Mouse (Mus musculus): ENCODE results near the gene Fam166a. TPM values are rescaled to one million over a fixed set of nuclear protein-coding genes. Genes with fewer than 3 reads are reported as not detected.

Gene Fam166a
- polyA plus RNA-seq, 1 experiment from 2014 or later = 0.43 TPM

DNA sequence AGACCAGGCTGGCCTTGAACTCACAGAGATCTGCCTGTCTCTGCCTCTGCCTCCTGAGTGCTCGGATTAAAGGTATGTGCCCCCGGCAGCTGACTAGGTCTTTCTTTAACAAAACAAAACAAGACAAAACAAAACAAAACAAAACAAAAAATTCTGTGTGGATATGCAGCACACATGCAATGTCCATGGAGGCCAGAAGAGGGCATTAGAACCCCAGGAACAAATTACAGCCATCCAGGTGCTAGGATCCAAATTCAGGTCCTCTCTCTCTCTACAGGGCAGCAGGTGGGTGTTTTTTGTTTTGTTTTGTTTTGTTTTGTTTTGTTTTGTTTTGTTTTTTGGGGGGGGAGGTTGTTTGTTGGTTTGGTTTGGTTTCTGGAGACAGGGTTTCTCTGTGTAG is 40.3 kb downstream of the Fam166a start:
- no peak overlapping the region for H3K9ac ChIP-seq
- H3K4me3 ChIP-seq = no peak overlapping the region
- no peaks in the 10 kb centered on the region for H3K9me3 ChIP-seq
- H3K4me1 ChIP-seq = peaks cover 40% of the 10 kb centered on the region
- H3K4me2 ChIP-seq = no peak overlapping the region
- H3K27me3 ChIP-seq (replicated peaks) = peaks cover 2% of the 10 kb centered on the region; the same call in 1 of the 2 replicates
- H3K27ac ChIP-seq = no peak overlapping the region
- no peaks in the 10 kb centered on the region for H3K36me3 ChIP-seq (replicated peaks)
- no peak for ATAC-seq (replicated peaks)
- WGBS = 46% methylated on average over 2 of the region's 2 CpGs

DNA sequence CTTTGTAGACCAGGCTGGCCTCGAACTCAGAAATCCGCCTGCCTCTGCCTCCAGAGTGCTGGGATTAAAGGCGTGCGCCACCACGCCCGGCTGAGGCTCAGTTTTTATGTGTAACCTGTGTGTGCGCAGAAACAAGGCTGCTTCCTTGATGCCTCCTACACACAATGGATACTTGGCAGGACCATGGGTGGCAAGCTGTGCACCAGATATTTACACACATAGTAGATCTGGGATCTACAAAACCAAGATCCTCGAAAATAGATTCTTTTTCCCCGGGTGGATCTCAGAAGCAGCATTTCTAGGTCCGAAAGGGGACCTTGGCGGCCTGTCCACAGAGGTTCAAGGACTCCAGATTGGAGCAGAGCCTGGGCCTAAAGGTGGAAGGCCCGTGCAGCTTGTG is 43.3 kb downstream of the Fam166a start:
- H3K27me3 ChIP-seq (replicated peaks) = peaks cover 8% of the 10 kb centered on the region; the same call in 1 of the 2 replicates
- peak; percentile 2; the same call in 1 of the 2 replicates for ATAC-seq (replicated peaks)
- WGBS = 44% methylated on average over 12 of the region's 12 CpGs
- H3K4me3 ChIP-seq = peak overlapping the region; percentile 81
- H3K36me3 ChIP-seq (replicated peaks) = no peaks in the 10 kb centered on the region
- H3K9ac ChIP-seq = peak overlapping the region; percentile 47; the same call in 1 of the 2 replicates
- H3K27ac ChIP-seq = peak overlapping the region; percentile 80
- H3K9me3 ChIP-seq = no peaks in the 10 kb centered on the region
- peaks cover 50% of the 10 kb centered on the region for H3K4me1 ChIP-seq
- H3K4me2 ChIP-seq = peak overlapping the region; percentile 99

DNA sequence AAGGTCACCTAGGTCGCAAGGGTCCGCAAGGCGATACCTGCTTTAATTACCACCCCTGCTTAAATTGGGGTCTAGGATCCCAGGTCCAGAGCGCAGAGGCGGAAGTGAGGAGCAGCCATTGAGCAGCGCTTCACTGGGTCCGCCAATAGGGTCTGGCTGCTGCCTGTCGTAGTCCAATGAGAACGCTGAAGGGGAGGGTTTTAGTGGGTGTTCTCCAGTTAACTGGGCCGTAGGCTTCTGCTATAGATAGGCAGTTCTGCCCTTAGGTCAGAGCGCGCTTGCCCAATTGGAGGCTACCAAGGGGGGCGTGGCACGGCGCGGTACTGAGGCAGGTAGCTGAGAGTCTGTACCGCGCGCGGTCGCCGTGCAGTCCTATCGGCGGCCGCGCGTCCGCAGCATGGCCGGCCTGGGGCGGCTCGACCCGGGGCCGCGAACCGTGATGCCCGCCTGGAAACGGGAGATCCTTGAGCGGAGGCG is 43.8 kb downstream of the Fam166a start, which contains the start of gene Tprn:
TSS of gene Tprn (plus strand) at position 328 of the 477 bp plus-strand sequence.
- Histone ChIP-seq H3K4me3 (peak within 1 kb of the TSS; percentile 81), H3K27ac (peak within 1 kb of the TSS; percentile 80), H3K27me3 (replicated peaks) (peaks cover 8% of the 10 kb centered on the region; the same call in 1 of the 2 replicates), H3K9ac (peak within 1 kb of the TSS; percentile 71), H3K36me3 (replicated peaks) (no peaks in the 10 kb centered on the region), H3K9me3 (no peaks in the 10 kb centered on the region), H3K4me2 (peak within 1 kb of the TSS; percentile 99), H3K4me1 (peaks cover 51% of the 10 kb centered on the region)
- under 1% methylated on average over 39 of the region's 39 CpGs for WGBS
- peak; percentile 99 for ATAC-seq (replicated peaks)

DNA sequence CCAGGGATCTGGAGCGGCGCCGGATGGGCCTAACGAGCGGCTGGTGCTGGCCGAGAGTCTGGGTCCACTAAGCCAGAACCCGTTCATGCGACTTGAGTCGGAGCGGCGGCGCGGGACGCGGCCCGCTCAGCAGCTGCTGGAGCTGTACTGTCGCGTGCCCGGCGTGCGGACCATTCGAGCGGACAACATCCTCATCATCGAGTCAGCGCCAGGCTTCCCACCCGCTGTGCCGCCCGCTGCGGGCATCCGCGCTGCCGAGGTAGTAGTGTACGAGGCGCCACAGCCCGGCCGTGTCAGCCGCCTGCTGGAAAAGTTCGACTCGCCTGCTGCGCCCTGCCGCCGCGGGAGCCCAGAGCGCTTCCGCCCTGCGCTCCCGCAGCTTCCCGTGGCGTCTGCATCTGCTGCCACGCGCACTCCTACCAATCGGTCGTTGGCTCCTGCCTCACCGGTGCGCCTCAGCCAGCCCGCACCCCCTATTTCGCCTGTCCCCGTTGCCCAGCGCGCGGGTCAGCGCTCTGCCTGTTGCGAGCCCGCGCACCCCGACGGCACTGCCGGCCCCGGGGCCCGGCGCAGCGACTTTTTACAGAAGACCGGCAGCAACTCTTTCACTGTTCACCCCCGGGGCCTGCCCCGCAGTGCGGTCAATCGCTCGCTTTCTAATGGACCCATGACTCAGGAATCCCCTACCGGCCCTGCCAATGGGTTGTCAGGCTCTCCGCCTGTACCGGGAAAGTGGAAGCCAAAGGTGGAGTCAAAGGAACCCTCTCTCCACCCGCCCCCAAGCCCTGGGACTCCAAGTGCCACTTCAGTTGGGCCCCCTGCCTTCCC is 44.5 kb downstream of the Fam166a start:
- H3K27ac ChIP-seq = peak overlapping the region; percentile 80
- peaks cover 56% of the 10 kb centered on the region for H3K4me1 ChIP-seq
- peak overlapping the region; percentile 71 for H3K9ac ChIP-seq
- no peaks in the 10 kb centered on the region for H3K9me3 ChIP-seq
- H3K4me2 ChIP-seq = peak overlapping the region; percentile 99
- peaks cover 8% of the 10 kb centered on the region; the same call in 1 of the 2 replicates for H3K27me3 ChIP-seq (replicated peaks)
- under 1% methylated on average over 81 of the region's 82 CpGs for WGBS
- ATAC-seq (replicated peaks) = peak; percentile 13
- H3K4me3 ChIP-seq = peak overlapping the region; percentile 81
- H3K36me3 ChIP-seq (replicated peaks) = no peaks in the 10 kb centered on the region

DNA sequence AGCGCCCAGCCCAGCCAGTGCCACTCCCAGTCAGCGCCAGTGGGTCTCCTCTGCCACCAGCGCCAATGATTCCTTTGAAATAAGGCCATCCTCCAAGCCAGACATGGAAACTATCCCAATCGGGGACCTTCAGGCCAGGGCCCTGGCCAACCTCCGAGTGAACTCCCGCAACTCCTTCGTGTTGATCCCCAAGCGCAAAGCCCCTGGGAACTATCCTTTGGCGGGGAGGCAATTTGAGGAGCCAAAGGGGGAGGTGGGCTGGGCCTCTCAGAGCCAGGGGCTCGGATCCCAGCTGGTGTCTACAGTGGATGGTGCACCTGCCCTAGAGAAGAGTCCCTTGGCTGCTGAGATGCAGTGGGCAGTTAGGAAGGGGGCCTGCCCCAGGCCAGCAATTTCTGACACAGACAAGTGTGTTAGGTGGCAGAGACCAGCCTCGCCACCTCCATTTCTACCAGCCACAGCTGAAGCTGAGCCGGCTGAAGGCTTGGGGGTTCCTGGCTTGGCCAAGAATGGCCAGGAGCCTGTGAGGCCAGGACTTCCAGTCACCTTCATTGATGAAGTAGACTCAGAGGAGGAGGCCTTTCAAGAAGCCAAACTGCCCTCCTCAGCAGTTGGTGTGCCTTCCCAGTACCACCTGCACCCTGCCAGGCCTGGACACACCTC is 45.2 kb downstream of the Fam166a start:
- H3K27ac ChIP-seq = no peak overlapping the region
- WGBS = 22% methylated on average over 12 of the region's 12 CpGs
- H3K9me3 ChIP-seq = no peaks in the 10 kb centered on the region
- peaks cover 8% of the 10 kb centered on the region; the same call in 1 of the 2 replicates for H3K27me3 ChIP-seq (replicated peaks)
- H3K4me1 ChIP-seq = peaks cover 57% of the 10 kb centered on the region
- no peaks in the 10 kb centered on the region for H3K36me3 ChIP-seq (replicated peaks)
- ATAC-seq (replicated peaks) = no peak
- peak overlapping the region; percentile 99 for H3K4me2 ChIP-seq
- peak overlapping the region; percentile 81 for H3K4me3 ChIP-seq
- peak overlapping the region; percentile 71 for H3K9ac ChIP-seq

DNA sequence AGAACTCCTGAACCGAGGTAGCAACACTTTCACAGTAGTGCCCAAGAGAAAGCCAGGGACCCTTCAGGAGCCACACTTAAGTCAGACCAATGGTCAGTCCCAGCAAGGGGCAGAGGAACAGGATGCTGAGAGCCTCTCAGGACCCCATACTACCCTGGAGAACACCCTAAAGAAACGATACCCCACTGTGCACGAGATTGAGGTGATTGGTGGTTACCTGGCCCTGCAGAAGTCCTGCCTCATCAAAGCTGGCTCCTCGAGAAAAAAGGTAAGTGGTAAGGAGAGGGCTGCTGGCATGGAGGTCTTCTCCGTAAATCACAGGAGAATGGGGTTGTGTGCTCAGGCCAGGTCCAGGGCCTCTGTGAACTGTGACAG is 45.7 kb downstream of the Fam166a start:
- 79% methylated on average over 5 of the region's 5 CpGs for WGBS
- Histone ChIP-seq H3K27ac (no peak overlapping the region), H3K9me3 (no peaks in the 10 kb centered on the region), H3K4me3 (peak overlapping the region; percentile 81), H3K4me1 (peaks cover 57% of the 10 kb centered on the region), H3K9ac (peak overlapping the region; percentile 36; the same call in 1 of the 2 replicates), H3K4me2 (peak overlapping the region; percentile 99), H3K27me3 (replicated peaks) (peaks cover 8% of the 10 kb centered on the region; the same call in 1 of the 2 replicates), H3K36me3 (replicated peaks) (no peaks in the 10 kb centered on the region; the same call in 1 of the 2 replicates)
- no peak for ATAC-seq (replicated peaks)

DNA sequence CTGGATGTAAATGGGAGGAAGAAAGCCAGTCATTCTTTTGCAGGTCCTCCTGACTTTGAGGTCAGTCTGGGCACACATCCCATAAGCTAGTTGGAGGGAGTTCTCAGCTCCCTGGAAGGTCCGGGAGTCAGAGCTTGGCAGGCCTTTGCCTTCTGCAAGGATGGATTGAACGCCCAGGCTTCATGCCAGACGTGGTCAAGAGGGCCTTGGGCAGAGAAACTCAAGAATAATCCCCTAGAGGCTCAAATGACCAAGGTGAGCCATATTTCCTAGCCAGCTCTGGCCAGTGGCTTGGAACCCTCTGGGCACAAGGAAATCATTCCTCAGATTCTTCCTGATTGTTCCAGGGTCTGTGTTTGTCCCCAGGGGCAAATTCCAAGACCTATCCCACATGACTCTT is 46.3 kb downstream of the Fam166a start:
- Histone ChIP-seq H3K36me3 (replicated peaks) (peaks cover 5% of the 10 kb centered on the region), H3K4me1 (peaks cover 57% of the 10 kb centered on the region), H3K4me3 (0 out of 2 replicates have a peak overlapping the region, but pooled peaks have one; percentile 5), H3K27me3 (replicated peaks) (peaks cover 8% of the 10 kb centered on the region; the same call in 1 of the 2 replicates), H3K9me3 (no peaks in the 10 kb centered on the region), H3K4me2 (peak overlapping the region; percentile 99), H3K9ac (peak overlapping the region; percentile 36), H3K27ac (no peak overlapping the region)
- 78% methylated on average over 3 of the region's 3 CpGs for WGBS
- no peak for ATAC-seq (replicated peaks)

DNA sequence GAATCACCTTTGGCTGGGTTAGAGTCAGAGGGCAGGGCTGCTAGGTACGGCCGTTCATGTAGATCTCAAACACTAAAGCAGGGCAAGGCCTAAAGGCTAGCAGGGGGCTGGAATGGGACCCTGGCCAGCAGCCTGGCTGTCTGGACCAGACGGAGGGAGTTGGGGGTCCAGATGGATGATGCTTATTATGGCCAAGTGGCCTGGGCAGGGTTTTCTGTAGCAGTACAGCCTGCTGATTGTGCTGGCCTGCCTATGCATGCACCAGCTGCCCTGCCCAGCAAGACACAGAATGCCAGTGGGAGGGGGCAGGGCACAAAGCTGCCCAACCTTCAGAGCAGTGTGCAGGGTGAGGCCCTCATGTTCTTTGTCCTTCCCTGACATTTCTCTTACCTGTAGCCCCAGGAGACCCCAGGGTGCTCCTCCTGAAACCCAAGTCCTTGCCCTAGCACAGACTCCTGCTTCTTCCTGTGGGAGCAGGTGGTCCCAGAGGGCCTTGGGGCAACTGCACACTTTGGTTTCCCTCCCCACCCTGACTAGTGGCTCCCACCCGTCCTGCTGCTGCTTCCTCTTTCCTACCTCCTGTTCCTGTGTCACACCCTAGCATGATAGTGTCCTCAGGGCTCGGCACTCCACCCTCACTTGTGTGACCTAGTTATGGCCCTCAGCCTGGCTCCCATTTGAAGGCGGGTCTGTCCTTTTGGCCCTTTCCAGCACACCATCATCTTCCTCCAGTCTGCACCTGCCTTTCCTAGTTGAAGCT is 47.5 kb downstream of the Fam166a start:
- H3K4me1 ChIP-seq = peaks cover 63% of the 10 kb centered on the region
- ATAC-seq (replicated peaks) = no peak
- H3K4me2 ChIP-seq = peak overlapping the region; percentile 99
- H3K9me3 ChIP-seq = no peaks in the 10 kb centered on the region
- H3K9ac ChIP-seq = peak overlapping the region; percentile 7
- no peak overlapping the region for H3K4me3 ChIP-seq
- peaks cover 8% of the 10 kb centered on the region; the same call in 1 of the 2 replicates for H3K27me3 ChIP-seq (replicated peaks)
- 64% methylated on average over 6 of the region's 6 CpGs for WGBS
- H3K36me3 ChIP-seq (replicated peaks) = peaks cover 13% of the 10 kb centered on the region
- no peak overlapping the region for H3K27ac ChIP-seq

DNA sequence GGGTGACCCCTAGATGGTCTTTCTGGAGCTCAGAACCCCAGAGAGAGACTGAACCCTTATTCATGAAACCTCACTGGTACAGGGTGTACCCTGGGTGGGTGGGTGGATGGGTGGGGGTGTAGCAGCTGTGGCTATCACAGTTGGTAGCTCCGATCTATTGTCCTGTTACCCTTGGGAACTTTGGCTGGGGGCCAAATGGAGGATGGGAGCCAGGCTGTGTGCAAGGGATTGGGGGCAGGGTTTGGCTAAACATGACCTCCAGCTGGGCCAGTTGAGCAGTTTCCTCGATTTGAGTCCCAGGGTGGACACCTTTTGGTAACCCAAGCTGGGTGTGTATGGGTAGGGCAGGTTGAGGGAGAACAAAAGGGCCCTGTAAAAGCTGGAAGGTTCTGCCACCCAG is 48.2 kb downstream of the Fam166a start:
- no peak for ATAC-seq (replicated peaks)
- Histone ChIP-seq H3K27ac (no peak overlapping the region), H3K4me2 (peak overlapping the region; percentile 99), H3K4me3 (no peak overlapping the region), H3K4me1 (peaks cover 68% of the 10 kb centered on the region), H3K36me3 (replicated peaks) (peaks cover 13% of the 10 kb centered on the region), H3K27me3 (replicated peaks) (peaks cover 8% of the 10 kb centered on the region; the same call in 1 of the 2 replicates), H3K9me3 (no peaks in the 10 kb centered on the region), H3K9ac (peak overlapping the region; percentile 7)
- WGBS = 48% methylated on average over 2 of the region's 2 CpGs

DNA sequence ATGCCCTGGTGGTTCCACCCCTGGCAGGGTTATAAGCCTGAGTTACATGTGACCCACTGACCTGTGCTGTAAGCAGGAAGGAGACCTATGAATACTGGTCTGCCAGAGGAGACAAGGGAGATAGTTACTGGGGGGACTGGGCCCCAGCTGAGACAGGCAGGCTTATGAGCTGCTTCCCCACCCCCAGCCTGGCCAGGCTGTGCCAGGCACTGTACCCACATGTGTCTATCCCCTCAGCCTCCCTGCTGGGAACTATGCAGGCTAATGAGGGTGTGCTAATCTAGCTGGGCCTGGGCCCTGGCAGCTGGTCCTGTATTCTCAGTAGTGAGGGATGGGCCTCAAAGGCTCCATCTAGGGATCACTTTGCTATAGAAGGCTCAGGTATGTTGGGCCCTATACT is 48.7 kb downstream of the Fam166a start:
- H3K9me3 ChIP-seq = no peaks in the 10 kb centered on the region
- peaks cover 8% of the 10 kb centered on the region; the same call in 1 of the 2 replicates for H3K27me3 ChIP-seq (replicated peaks)
- H3K9ac ChIP-seq = no peak overlapping the region
- no peak overlapping the region for H3K4me3 ChIP-seq
- peaks cover 13% of the 10 kb centered on the region for H3K36me3 ChIP-seq (replicated peaks)
- peaks cover 65% of the 10 kb centered on the region for H3K4me1 ChIP-seq
- H3K4me2 ChIP-seq = peak overlapping the region; percentile 99
- ATAC-seq (replicated peaks) = no peak
- H3K27ac ChIP-seq = no peak overlapping the region

DNA sequence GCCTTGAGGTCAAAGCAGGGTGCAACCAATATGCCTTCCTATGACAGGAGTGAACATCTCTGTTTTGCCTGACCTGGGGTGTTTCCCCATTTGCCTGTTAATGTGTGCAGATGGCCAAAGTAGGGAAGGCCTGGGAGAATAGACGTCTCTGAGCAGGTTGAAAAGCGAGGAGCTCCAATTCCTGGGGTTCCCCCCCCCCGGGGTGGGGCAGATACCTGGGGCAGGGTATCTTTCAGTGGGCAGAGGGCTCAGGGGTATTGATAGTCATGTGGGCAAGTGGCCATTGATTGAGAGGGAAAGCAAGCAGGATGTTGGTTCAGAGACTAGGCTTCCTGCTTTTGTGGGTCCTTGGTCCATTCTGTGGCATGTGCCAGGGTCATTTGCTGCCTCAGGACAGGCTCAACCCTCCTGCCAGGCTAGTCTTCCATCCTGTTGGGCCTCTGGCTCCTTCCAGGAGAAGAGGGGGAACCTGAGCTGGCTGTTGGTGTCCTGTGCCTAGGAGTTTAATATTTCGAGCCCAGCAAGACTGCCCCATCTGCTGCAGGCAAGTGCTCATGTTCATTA is 49.3 kb downstream of the Fam166a start:
- no peak overlapping the region for H3K4me3 ChIP-seq
- no peak overlapping the region for H3K9ac ChIP-seq
- H3K27me3 ChIP-seq (replicated peaks) = peaks cover 8% of the 10 kb centered on the region; the same call in 1 of the 2 replicates
- H3K27ac ChIP-seq = no peak overlapping the region
- no peak for ATAC-seq (replicated peaks)
- no peaks in the 10 kb centered on the region for H3K9me3 ChIP-seq
- peaks cover 13% of the 10 kb centered on the region for H3K36me3 ChIP-seq (replicated peaks)
- peaks cover 65% of the 10 kb centered on the region for H3K4me1 ChIP-seq
- WGBS = 70% methylated on average over 4 of the region's 4 CpGs
- H3K4me2 ChIP-seq = no peak overlapping the region

Data from midbrain, embryonic 15.5 days (tissue).